In genomic region chr6:88762440-88763196, GRCm38 (mm10) we compare ENCODE assay signal across 19 mouse cellular contexts. TPM values are rescaled to one million over a fixed set of nuclear protein-coding genes. Genes with fewer than 3 reads are reported as not detected.
A peak's percentile ranks its signal among the peaks of the same experiment; 100 is the strongest.
DNase-seq lines count a peak whose midpoint lies in the region; ATAC-seq lines count a peak whose summit lies in the region.
"Had no signal": no experiment of that assay in that cellular context is flagged by ENCODE, and none has a peak within 500 bp of the region (broad histone marks: within the 10 kb centered on the region; RNA-seq: fewer than 3 reads in every experiment).

No protein-coding gene starts in this region.

- no peak overlapping the region; the same call in 1 of the 2 replicates for H3K4me2 ChIP-seq in heart, embryonic 13.5 days
- no peak overlapping the region for H3K4me2 ChIP-seq in liver, embryonic 13.5 days
- H3K4me2 ChIP-seq in embryonic facial prominence, embryonic 14.5 days (ENCODE audit: low read depth, low read length): no peak overlapping the region
- H3K4me2 ChIP-seq in stomach, embryonic 16.5 days (ENCODE audit: low read depth, low read length): no peak overlapping the region
- no peak overlapping the region for H3K4me2 ChIP-seq in kidney, embryonic 14.5 days (replicated peaks; ENCODE audit: low read depth, low read length)
- H3K4me2 ChIP-seq: forebrain, embryonic 15.5 days; midbrain, embryonic 13.5 days had no signal

- intact Hi-C loops in heart, postnatal 25 days (cut with DNase I): no loop called here

- H3K27me3 ChIP-seq in heart, embryonic 13.5 days (replicated peaks): no peaks in the 10 kb centered on the region
- no peaks in the 10 kb centered on the region for H3K27me3 ChIP-seq in liver, embryonic 13.5 days
- H3K27me3 ChIP-seq in embryonic facial prominence, embryonic 14.5 days (replicated peaks; ENCODE audit: control insufficient read depth, insufficient read depth, low read length): no peaks in the 10 kb centered on the region
- H3K27me3 ChIP-seq in stomach, embryonic 16.5 days (ENCODE audit: control insufficient read depth, insufficient read depth, low read length): no peaks in the 10 kb centered on the region
- no peaks in the 10 kb centered on the region for H3K27me3 ChIP-seq in kidney, embryonic 14.5 days (ENCODE audit: control insufficient read depth, insufficient read depth, low read length)
- H3K27me3 ChIP-seq: forebrain, embryonic 15.5 days; midbrain, embryonic 13.5 days had no signal

- peaks cover 82% of the 10 kb centered on the region for H3K4me1 ChIP-seq in heart, embryonic 13.5 days
- peaks cover 89% of the 10 kb centered on the region for H3K4me1 ChIP-seq in liver, embryonic 13.5 days (replicated peaks)
- H3K4me1 ChIP-seq in embryonic facial prominence, embryonic 14.5 days (ENCODE audit: control insufficient read depth, insufficient read depth, low read length): peaks cover 37% of the 10 kb centered on the region
- H3K4me1 ChIP-seq in stomach, embryonic 16.5 days (ENCODE audit: control insufficient read depth, insufficient read depth, low read length): peaks cover 62% of the 10 kb centered on the region
- H3K4me1 ChIP-seq in kidney, embryonic 14.5 days (ENCODE audit: control insufficient read depth, insufficient read depth, low read length): peaks cover 23% of the 10 kb centered on the region; the same call in 1 of the 2 replicates

- H3K9me3 ChIP-seq in heart, embryonic 13.5 days: no peaks in the 10 kb centered on the region
- H3K9me3 ChIP-seq in liver, embryonic 13.5 days (replicated peaks): no peaks in the 10 kb centered on the region
- H3K9me3 ChIP-seq in embryonic facial prominence, embryonic 14.5 days (ENCODE audit: control insufficient read depth, low read length): no peaks in the 10 kb centered on the region
- no peaks in the 10 kb centered on the region for H3K9me3 ChIP-seq in stomach, embryonic 16.5 days (replicated peaks; ENCODE audit: control insufficient read depth, low read length)
- H3K9me3 ChIP-seq in kidney, embryonic 14.5 days (ENCODE audit: control insufficient read depth, low read length): no peaks in the 10 kb centered on the region
- H3K9me3 ChIP-seq: forebrain, embryonic 15.5 days; midbrain, embryonic 13.5 days had no signal

- 44% methylated on average over 13 of the region's 13 CpGs for WGBS in heart, embryonic 13.5 days
- WGBS in liver, embryonic 13.5 days (ENCODE audit: insufficient replicate concordance): 72% methylated on average over 13 of the region's 13 CpGs
- 56% methylated on average over 12 of the region's 13 CpGs for WGBS in embryonic facial prominence, embryonic 14.5 days
- WGBS in stomach, embryonic 16.5 days: 61% methylated on average over 13 of the region's 13 CpGs
- WGBS in kidney, embryonic 14.5 days: 78% methylated on average over 13 of the region's 13 CpGs

- peak; percentile 30; the same call in 1 of the 2 replicates for ATAC-seq in heart, embryonic 13.5 days (ENCODE audit: extremely low read depth, insufficient number of reproducible peaks, low FRiP score, low TSS enrichment)
- no peak for ATAC-seq in liver, embryonic 13.5 days (ENCODE audit: low read depth)
- ATAC-seq in embryonic facial prominence, embryonic 14.5 days (ENCODE audit: low read depth): peak; percentile 68
- 0 out of 2 replicates have a peak, but pooled peaks have one; percentile 10 for ATAC-seq in stomach, embryonic 16.5 days (ENCODE audit: insufficient read depth, low FRiP score)
- ATAC-seq in kidney, embryonic 14.5 days (ENCODE audit: low FRiP score, low TSS enrichment): no peak
- ATAC-seq: CD4-positive, CD25-positive, alpha-beta regulatory T cell, adult 4 months; forebrain, embryonic 15.5 days; midbrain, embryonic 13.5 days had no signal

- no peak overlapping the region for H3K4me3 ChIP-seq in heart, embryonic 13.5 days
- H3K4me3 ChIP-seq in liver, embryonic 13.5 days (replicated peaks): no peak overlapping the region
- no peak overlapping the region for H3K4me3 ChIP-seq in embryonic facial prominence, embryonic 14.5 days (ENCODE audit: low read depth, low read length)
- H3K4me3 ChIP-seq in stomach, embryonic 16.5 days (replicated peaks; ENCODE audit: low read length): no peak overlapping the region
- H3K4me3 ChIP-seq in kidney, embryonic 14.5 days (ENCODE audit: low read length): no peak overlapping the region
- H3K4me3 ChIP-seq: erythroblast, embryonic 14.5 days; forebrain, embryonic 15.5 days; midbrain, embryonic 13.5 days had no signal

- H3K27ac ChIP-seq in heart, embryonic 13.5 days (replicated peaks): peak overlapping the region; percentile 48
- H3K27ac ChIP-seq in liver, embryonic 13.5 days: peak overlapping the region; percentile 98
- no peak overlapping the region for H3K27ac ChIP-seq in embryonic facial prominence, embryonic 14.5 days (replicated peaks; ENCODE audit: low read depth, low read length)
- peak overlapping the region; percentile 59; the same call in 1 of the 2 replicates for H3K27ac ChIP-seq in stomach, embryonic 16.5 days (ENCODE audit: low read length)
- H3K27ac ChIP-seq in kidney, embryonic 14.5 days (ENCODE audit: low read depth, low read length): no peak overlapping the region
- H3K27ac ChIP-seq: forebrain, embryonic 15.5 days; macrophage; midbrain, embryonic 13.5 days had no signal

- H3K36me3 ChIP-seq in heart, embryonic 13.5 days: no peaks in the 10 kb centered on the region
- peaks cover 47% of the 10 kb centered on the region for H3K36me3 ChIP-seq in liver, embryonic 13.5 days
- H3K36me3 ChIP-seq in embryonic facial prominence, embryonic 14.5 days (ENCODE audit: control insufficient read depth, insufficient read depth, low read length): no peaks in the 10 kb centered on the region
- H3K36me3 ChIP-seq in stomach, embryonic 16.5 days (ENCODE audit: control insufficient read depth, insufficient read depth, low read length): 0 out of 2 replicates have a peak, but pooled peaks cover 6% of the 10 kb centered on the region
- H3K36me3 ChIP-seq in kidney, embryonic 14.5 days (ENCODE audit: control insufficient read depth, insufficient read depth, low read length): no peaks in the 10 kb centered on the region
- H3K36me3 ChIP-seq: forebrain, embryonic 15.5 days; midbrain, embryonic 13.5 days had no signal

- no peak for DNase-seq in heart, postnatal 25 days (ENCODE audit: low spot score)
- no peak for DNase-seq in liver, embryonic 13.5 days
- DNase-seq in liver: no peak
- peak; percentile 89 for DNase-seq in embryonic facial prominence, embryonic 14.5 days (ENCODE audit: low spot score)
- DNase-seq: adrenal gland, postnatal 10 days; cerebellum, adult 8-10 months; kidney, adult 9 months; lung, adult 18-20 months; spleen, adult 18-20 months; thymus, postnatal 36 days had no signal

- H3K9ac ChIP-seq in heart, embryonic 13.5 days: peak overlapping the region; percentile 40; the same call in 1 of the 2 replicates
- H3K9ac ChIP-seq in liver, embryonic 13.5 days: peak overlapping the region; percentile 71; the same call in 1 of the 2 replicates
- H3K9ac ChIP-seq in embryonic facial prominence, embryonic 14.5 days (ENCODE audit: low read depth, low read length): no peak overlapping the region
- H3K9ac ChIP-seq in stomach, embryonic 16.5 days (ENCODE audit: low read length): no peak overlapping the region
- H3K9ac ChIP-seq in kidney, embryonic 14.5 days (ENCODE audit: low read depth, low read length): no peak overlapping the region
- H3K9ac ChIP-seq: forebrain, embryonic 15.5 days; midbrain, embryonic 13.5 days had no signal

RNA-seq across cellular contexts. Expression of gene Mgll, which starts 38.4 kb away (rescaled TPM):
- 13.8 and 19.6 TPM in 2 replicates for polyA plus RNA-seq in heart, embryonic 13.5 days (2015; fragmentation: Nextera tagmentation; extraction: Ambion mirVana)
- total RNA-seq in heart, postnatal 25 days (2021): 100 to 1,000 TPM; 115 to 127 TPM
- polyA plus RNA-seq in liver, embryonic 13.5 days (2015; fragmentation: Nextera tagmentation; extraction: Ambion mirVana): 66.8 and 68.8 TPM in 2 replicates
- 29.1 and 30.4 TPM in 2 replicates for polyA plus RNA-seq in embryonic facial prominence, embryonic 14.5 days (2014; fragmentation: Nextera tagmentation; extraction: Ambion mirVana)
- polyA plus RNA-seq in stomach, embryonic 16.5 days (2015; fragmentation: Nextera tagmentation; extraction: Ambion mirVana): 121 and 125 TPM in 2 replicates
- 22.8 and 29.9 TPM in 2 replicates for polyA plus RNA-seq in kidney, embryonic 14.5 days (2014; fragmentation: Nextera tagmentation; extraction: Ambion mirVana)
- total RNA-seq: MEL had no signal

Comparison
In these comparisons a context has a peak if more than half of its experiments do, and no peak if none do; other contexts are left out.
1. ATAC-seq: peak in heart, embryonic 13.5 days (single experiment), embryonic facial prominence, embryonic 14.5 days (single experiment) and stomach, embryonic 16.5 days (single experiment); none in liver, embryonic 13.5 days (single experiment) and kidney, embryonic 14.5 days (single experiment).
2. H3K27ac ChIP-seq: peak in heart, embryonic 13.5 days (single experiment), liver, embryonic 13.5 days (single experiment) and stomach, embryonic 16.5 days (single experiment); none in embryonic facial prominence, embryonic 14.5 days (single experiment) and kidney, embryonic 14.5 days (single experiment).
3. H3K9ac ChIP-seq: peak in heart, embryonic 13.5 days (single experiment) and liver, embryonic 13.5 days (single experiment); none in embryonic facial prominence, embryonic 14.5 days (single experiment), stomach, embryonic 16.5 days (single experiment) and kidney, embryonic 14.5 days (single experiment).